Mouse (Mus musculus) lung, postnatal 0 days (tissue): ENCODE data around the gene Sart3.

ENCODE experiments used
- CTCF ChIP-seq: IDR thresholded peaks from 2 replicates; pipeline ENCODE4 v1.5.1; 2016; ENCODE audit warnings: antibody characterized with exemption, mild to moderate bottlenecking
- EP300 ChIP-seq: IDR thresholded peaks from 2 replicates; pipeline ENCODE4 v1.6.1; 2016; ENCODE audit warnings: antibody characterized with exemption, mild to moderate bottlenecking, control low read depth

- TF ChIP-seq CTCF, result no peak; the same call in 1 of the 2 replicates
- TF ChIP-seq EP300, result no peak
These were observed 16.8 kb downstream of the Sart3 start for GRCm38 (mm10) chr5:113755347-113756030.
